8 mouse cellular contexts compared by ENCODE assay signal in the genomic region with DNA sequence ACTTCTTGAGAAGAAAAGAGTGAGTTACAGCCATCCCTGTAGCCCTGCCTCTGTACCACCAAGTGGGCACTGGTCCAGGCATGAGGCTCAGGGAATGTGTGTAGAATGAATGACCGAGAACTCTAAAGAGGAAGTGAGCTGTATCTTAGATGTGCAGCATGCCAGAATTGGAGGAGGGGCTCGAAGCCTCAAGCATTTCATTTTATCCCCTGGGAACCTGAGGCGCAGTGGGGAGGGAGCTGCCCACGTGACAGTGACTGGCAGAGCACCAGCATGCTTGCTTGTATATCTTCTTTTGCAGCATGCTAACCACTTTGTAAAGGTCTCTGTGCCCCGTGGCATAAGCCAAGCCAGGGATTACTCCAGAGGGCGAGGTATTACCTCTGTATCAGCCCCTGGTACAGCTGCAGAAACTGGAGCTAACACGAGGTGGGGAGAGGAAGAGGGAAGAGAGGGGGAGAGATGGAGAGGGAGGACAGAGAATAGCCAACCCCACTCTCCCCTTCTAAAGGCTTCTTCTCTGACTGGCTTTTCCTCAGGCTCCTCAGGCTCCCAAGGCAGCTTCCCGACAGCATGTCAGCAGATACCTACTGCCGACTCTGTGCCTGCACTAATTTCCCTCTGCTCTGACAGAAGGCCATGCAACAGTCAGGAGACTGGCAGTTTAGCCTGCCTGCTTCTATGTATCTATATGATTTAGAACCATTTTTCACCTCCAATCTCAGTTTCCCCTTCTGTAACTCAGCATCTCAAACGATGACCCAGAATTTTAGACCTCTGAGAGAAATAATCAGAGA. TPM values are rescaled to one million over a fixed set of nuclear protein-coding genes. Genes with fewer than 3 reads are reported as not detected.
DNase-seq lines count a peak whose midpoint lies in the region; ATAC-seq lines count a peak whose summit lies in the region.

No protein-coding gene starts in this region.

- no peaks in the 10 kb centered on the region for H3K27me3 ChIP-seq in kidney, embryonic 14.5 days (ENCODE audit: control insufficient read depth, insufficient read depth, low read length)
- no peaks in the 10 kb centered on the region for H3K27me3 ChIP-seq in forebrain, embryonic 13.5 days

- no peak overlapping the region for H3K27ac ChIP-seq in kidney, embryonic 14.5 days (ENCODE audit: low read depth, low read length)
- peak overlapping the region; percentile 75 for H3K27ac ChIP-seq in forebrain, embryonic 13.5 days

- WGBS in kidney, embryonic 14.5 days: 49% methylated on average over 10 of the region's 10 CpGs
- WGBS in forebrain, embryonic 13.5 days: 26% methylated on average over 10 of the region's 10 CpGs

- intact Hi-C loops in heart, postnatal 10 days (cut with DNase I): loop anchor here (5.0 kb wide), 1 partner anchor 91 kb away; no protein-coding TSS in a partner anchor
- intact Hi-C loops in left cerebral cortex, postnatal 25 days (cut with DNase I): loop anchor here (5.0 kb wide), 1 partner anchor 76 kb away; no protein-coding TSS in a partner anchor

- no peak overlapping the region for H3K4me3 ChIP-seq in kidney, embryonic 14.5 days (ENCODE audit: low read length)
- no peak overlapping the region for H3K4me3 ChIP-seq in forebrain, embryonic 13.5 days

- H3K9ac ChIP-seq in kidney, embryonic 14.5 days (ENCODE audit: low read depth, low read length): no peak overlapping the region
- H3K9ac ChIP-seq in forebrain, embryonic 13.5 days: peak overlapping the region; percentile 24; the same call in 1 of the 2 replicates

- H3K4me2 ChIP-seq in kidney, embryonic 14.5 days (replicated peaks; ENCODE audit: low read depth, low read length): no peak overlapping the region
- peak overlapping the region; percentile 40 for H3K4me2 ChIP-seq in forebrain, embryonic 13.5 days

- peak; percentile 26 for DNase-seq in kidney, adult 11 months
- DNase-seq in Muller cell, postnatal 12 days (ENCODE audit: inconsistent ontology term): peak; percentile 70
- DNase-seq in heart, postnatal 10 days: peak; percentile 70 to 73
- peak; percentile 44 to 70 for DNase-seq in left cerebral cortex, postnatal 25 days (ENCODE audit: low spot score in 2 of 2)
- DNase-seq in right cerebral cortex, postnatal 36 days (ENCODE audit: low spot score in 2 of 2): peak; percentile 51 to 63
- DNase-seq in spleen, postnatal 4 days (ENCODE audit: low spot score in 2 of 2): no peak

- H3K9me3 ChIP-seq in kidney, embryonic 14.5 days (ENCODE audit: control insufficient read depth, low read length): no peaks in the 10 kb centered on the region
- H3K9me3 ChIP-seq in forebrain, embryonic 13.5 days (replicated peaks): no peaks in the 10 kb centered on the region

- H3K36me3 ChIP-seq in kidney, embryonic 14.5 days (ENCODE audit: control insufficient read depth, insufficient read depth, low read length): no peaks in the 10 kb centered on the region
- peaks cover 13% of the 10 kb centered on the region; the same call in 1 of the 2 replicates for H3K36me3 ChIP-seq in forebrain, embryonic 13.5 days (ENCODE audit: poor library complexity, severe bottlenecking)

- ATAC-seq in kidney, embryonic 14.5 days (ENCODE audit: low FRiP score, low TSS enrichment): no peak
- peak; percentile 67 for ATAC-seq in forebrain, embryonic 13.5 days

- H3K4me1 ChIP-seq in kidney, embryonic 14.5 days (ENCODE audit: control insufficient read depth, insufficient read depth, low read length): 0 out of 2 replicates have a peak, but pooled peaks cover 8% of the 10 kb centered on the region
- H3K4me1 ChIP-seq in forebrain, embryonic 13.5 days: peaks cover 84% of the 10 kb centered on the region

RNA-seq across cellular contexts. Expression of gene Gnao1, which starts 31.4 kb away (rescaled TPM):
- polyA plus RNA-seq in kidney, embryonic 14.5 days (2014; fragmentation: Nextera tagmentation; extraction: Ambion mirVana): 1.9 and 2.3 TPM in 2 replicates
- polyA plus RNA-seq in forebrain, embryonic 13.5 days (2015; fragmentation: Nextera tagmentation; extraction: Ambion mirVana): 86.2 and 99.4 TPM in 2 replicates
- 10 to 100 TPM; 18.5 to 28.1 TPM for total RNA-seq in heart, postnatal 10 days (2021)
- total RNA-seq in left cerebral cortex, postnatal 25 days (2021): 100 to 1,000 TPM; 738 to 746 TPM

Comparison
In these comparisons a context has a peak if more than half of its experiments do, and no peak if none do; other contexts are left out.
1. DNase-seq: peak in kidney, adult 11 months (single experiment), Muller cell, postnatal 12 days (single experiment), heart, postnatal 10 days (2 of 2), left cerebral cortex, postnatal 25 days (2 of 2) and right cerebral cortex, postnatal 36 days (2 of 2); none in spleen, postnatal 4 days (0 of 2).
2. RNA of gene Gnao1, which starts 31.4 kb away (total RNA-seq): 738 to 746 TPM in left cerebral cortex, postnatal 25 days; 18.5 to 28.1 TPM in heart, postnatal 10 days; every median in the first group is over 10 times any median in the second.